Mouse (Mus musculus): ENCODE results near the gene Pdxdc1. TPM values are rescaled to one million over a fixed set of nuclear protein-coding genes. Genes with fewer than 3 reads are reported as not detected.
A peak's percentile ranks its signal among the peaks of the same experiment; 100 is the strongest.

The Pdxdc1 gene
- polyA plus RNA-seq, 1 experiment from 2014 or later: 102 TPM

DNA sequence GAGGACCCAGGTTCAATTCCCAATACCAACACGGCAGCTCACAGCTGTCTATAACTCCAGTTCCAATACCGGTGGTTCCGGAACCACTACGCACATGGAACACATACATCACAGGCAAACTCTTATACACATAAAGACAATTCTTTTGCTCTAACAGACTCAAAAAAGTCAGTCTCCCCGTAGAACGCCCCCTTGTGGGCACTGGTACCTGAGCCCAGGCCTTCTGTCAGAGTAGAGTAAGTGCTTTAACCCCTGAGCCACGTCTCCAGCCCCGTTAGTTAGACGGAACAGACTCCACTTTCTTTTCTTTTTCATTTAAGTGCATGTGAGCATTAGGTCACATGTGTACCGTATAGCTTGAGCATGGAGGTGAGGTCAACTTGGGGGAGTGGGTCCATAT lies 72.5 kb downstream of the Pdxdc1 start:
- peaks cover 24% of the 10 kb centered on the region for H3K36me3 ChIP-seq (ENCODE audit: control insufficient read depth, insufficient read depth, low read length)
- no peak overlapping the region for H3K9ac ChIP-seq (ENCODE audit: low read depth, low read length)
- ATAC-seq: no peak
- no peaks in the 10 kb centered on the region for H3K9me3 ChIP-seq (ENCODE audit: control insufficient read depth, low read length)
- no peak overlapping the region for H3K4me3 ChIP-seq (ENCODE audit: low read length)
- WGBS: 91% methylated on average over 10 of the region's 10 CpGs
- H3K4me2 ChIP-seq (ENCODE audit: low read depth, low read length): no peak overlapping the region
- 0 out of 2 replicates have a peak, but pooled peaks cover 2% of the 10 kb centered on the region for H3K4me1 ChIP-seq (ENCODE audit: control insufficient read depth, insufficient read depth, low read length)
- H3K27ac ChIP-seq (ENCODE audit: low read length): no peak overlapping the region
- no peaks in the 10 kb centered on the region for H3K27me3 ChIP-seq (replicated peaks; ENCODE audit: control insufficient read depth, insufficient read depth, low read length)

DNA sequence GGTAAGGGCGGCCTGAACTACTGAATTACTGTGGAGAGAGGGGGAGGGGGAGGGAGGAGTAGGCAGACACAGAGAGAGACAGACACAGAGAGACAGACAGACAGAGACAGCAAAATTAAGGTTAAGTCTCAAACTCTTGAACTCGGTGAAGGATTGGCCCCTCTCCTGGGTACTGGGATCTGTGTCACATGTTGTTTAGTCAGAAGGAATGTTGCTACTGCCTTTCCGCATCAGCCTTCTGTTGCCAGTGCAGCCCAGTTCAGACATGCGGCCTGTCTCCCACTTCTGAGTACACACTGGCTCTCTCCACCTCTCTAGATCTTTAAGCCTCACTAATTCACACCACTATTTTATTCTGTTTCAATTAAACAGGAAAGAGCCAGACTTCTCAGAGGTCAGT lies 76.4 kb downstream of the Pdxdc1 start:
- H3K9ac ChIP-seq (ENCODE audit: low read depth, low read length): no peak overlapping the region
- 87% methylated on average over 4 of the region's 4 CpGs for WGBS
- H3K36me3 ChIP-seq (ENCODE audit: control insufficient read depth, insufficient read depth, low read length): peaks cover 12% of the 10 kb centered on the region
- H3K9me3 ChIP-seq (ENCODE audit: control insufficient read depth, low read length): no peaks in the 10 kb centered on the region
- H3K4me3 ChIP-seq (ENCODE audit: low read length): no peak overlapping the region
- H3K27ac ChIP-seq (ENCODE audit: low read length): no peak overlapping the region
- peaks cover 3% of the 10 kb centered on the region; the same call in 1 of the 2 replicates for H3K4me1 ChIP-seq (ENCODE audit: control insufficient read depth, insufficient read depth, low read length)
- ATAC-seq: no peak
- no peak overlapping the region for H3K4me2 ChIP-seq (ENCODE audit: low read depth, low read length)
- no peaks in the 10 kb centered on the region for H3K27me3 ChIP-seq (replicated peaks; ENCODE audit: control insufficient read depth, insufficient read depth, low read length)

DNA sequence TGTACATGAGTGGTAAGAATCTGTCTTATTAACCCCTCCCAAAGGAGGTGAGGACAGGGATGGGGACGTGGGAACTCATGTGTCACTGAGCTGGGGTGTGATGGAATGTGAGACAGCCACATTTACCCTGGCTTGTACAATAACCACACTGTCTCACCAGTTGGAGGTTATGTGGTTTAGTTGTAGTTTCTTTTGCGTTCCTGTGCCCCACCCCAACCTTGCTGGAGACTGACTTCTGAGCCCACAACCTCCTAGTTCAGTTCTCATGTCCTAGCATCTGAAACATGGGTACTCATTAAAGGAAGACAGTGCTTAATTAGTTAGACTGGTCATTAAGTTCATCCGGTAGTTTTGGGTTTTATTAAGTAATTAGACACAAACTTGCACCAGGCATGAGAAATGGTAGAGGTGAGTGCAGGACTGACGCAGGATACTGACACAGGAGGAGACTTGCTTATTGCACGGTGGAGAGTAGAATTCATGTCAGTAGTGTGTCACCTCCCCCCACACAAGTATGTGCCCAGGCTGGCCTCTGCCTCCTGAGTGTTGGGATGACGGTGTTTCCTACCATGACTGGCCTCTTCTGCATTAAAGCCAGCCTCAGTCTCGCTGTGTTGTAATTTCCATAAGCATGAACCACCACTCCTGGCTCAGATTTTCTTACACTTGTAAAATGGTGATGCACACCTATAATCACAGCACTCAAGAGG lies 77.0 kb downstream of the Pdxdc1 start:
- Histone ChIP-seq H3K9ac (ENCODE audit: low read depth, low read length) (no peak overlapping the region), H3K27ac (ENCODE audit: low read length) (no peak overlapping the region), H3K4me2 (ENCODE audit: low read depth, low read length) (no peak overlapping the region), H3K9me3 (ENCODE audit: control insufficient read depth, low read length) (no peaks in the 10 kb centered on the region), H3K36me3 (ENCODE audit: control insufficient read depth, insufficient read depth, low read length) (peaks cover 12% of the 10 kb centered on the region), H3K4me1 (ENCODE audit: control insufficient read depth, insufficient read depth, low read length) (peaks cover 3% of the 10 kb centered on the region; the same call in 1 of the 2 replicates), H3K4me3 (ENCODE audit: low read length) (no peak overlapping the region), H3K27me3 (replicated peaks; ENCODE audit: control insufficient read depth, insufficient read depth, low read length) (no peaks in the 10 kb centered on the region)
- WGBS: 75% methylated on average over 7 of the region's 7 CpGs
- no peak for ATAC-seq

DNA sequence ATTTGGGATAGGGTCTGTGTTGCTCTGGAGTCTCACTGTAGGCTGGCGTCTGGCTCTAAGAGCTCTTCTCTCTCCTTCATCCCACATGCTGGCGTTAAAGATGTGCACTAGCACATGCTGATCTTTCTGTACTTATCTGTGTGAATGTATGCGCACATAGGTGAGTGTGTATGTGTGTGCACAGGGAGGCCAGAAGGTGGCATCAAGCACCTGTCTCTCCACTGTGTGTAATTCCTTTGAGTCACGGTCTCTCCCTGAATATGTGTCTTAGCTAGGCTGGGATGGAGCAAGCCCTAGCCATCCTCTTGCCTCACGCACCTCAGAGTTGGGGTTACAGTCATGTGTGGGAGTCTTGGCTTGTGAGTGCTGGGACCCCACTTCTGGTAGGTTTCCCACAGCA lies 82.2 kb downstream of the Pdxdc1 start:
- Histone ChIP-seq H3K9me3 (ENCODE audit: control insufficient read depth, low read length) (no peaks in the 10 kb centered on the region), H3K4me2 (ENCODE audit: low read depth, low read length) (no peak overlapping the region), H3K4me1 (ENCODE audit: control insufficient read depth, insufficient read depth, low read length) (peaks cover 13% of the 10 kb centered on the region), H3K27ac (ENCODE audit: low read length) (no peak overlapping the region), H3K27me3 (replicated peaks; ENCODE audit: control insufficient read depth, insufficient read depth, low read length) (no peaks in the 10 kb centered on the region), H3K9ac (ENCODE audit: low read depth, low read length) (no peak overlapping the region), H3K4me3 (ENCODE audit: low read length) (peak overlapping the region; percentile 84; the same call in 1 of the 2 replicates), H3K36me3 (ENCODE audit: control insufficient read depth, insufficient read depth, low read length) (no peaks in the 10 kb centered on the region)
- ATAC-seq: no peak
- WGBS: 94% methylated on average over 5 of the region's 5 CpGs

DNA sequence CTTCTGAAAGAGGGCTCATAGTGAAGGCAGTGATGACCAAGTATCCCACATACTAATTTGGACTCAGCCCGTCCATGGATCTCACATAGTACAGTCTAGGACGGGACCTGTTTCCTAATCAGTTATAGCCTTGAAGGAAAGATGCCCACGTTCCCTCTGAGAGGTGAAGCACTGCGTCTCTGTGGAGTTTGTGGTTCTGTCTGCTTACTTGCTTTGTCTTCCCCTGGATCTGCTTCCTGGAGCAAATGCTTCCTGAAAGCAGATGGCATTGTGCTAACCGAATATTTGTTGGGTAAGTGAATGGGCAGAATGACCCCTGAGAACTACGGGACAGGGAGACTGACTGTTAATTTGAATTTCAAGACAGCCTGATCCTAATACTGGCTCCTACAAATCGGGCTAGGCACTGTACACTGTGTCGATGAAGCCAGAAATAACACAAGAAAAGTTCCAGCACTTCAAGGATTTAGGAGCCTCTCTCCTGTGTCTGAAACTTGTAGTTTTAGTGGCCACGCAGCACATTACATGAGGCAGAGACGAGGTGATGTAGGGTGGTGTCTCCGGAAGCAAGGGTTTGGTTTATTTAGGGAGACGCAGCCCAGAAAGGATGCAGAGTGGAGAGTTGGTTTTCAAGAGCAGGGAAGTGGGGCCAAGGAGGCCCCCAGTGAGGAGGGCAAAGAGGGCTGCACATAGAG lies 83.0 kb downstream of the Pdxdc1 start:
- WGBS: 24% methylated on average over 12 of the region's 12 CpGs
- Histone ChIP-seq H3K9ac (ENCODE audit: low read depth, low read length) (peak overlapping the region; percentile 83), H3K4me2 (ENCODE audit: low read depth, low read length) (peak overlapping the region; percentile 81), H3K4me1 (ENCODE audit: control insufficient read depth, insufficient read depth, low read length) (peaks cover 10% of the 10 kb centered on the region), H3K27ac (ENCODE audit: low read length) (peak overlapping the region; percentile 94), H3K4me3 (ENCODE audit: low read length) (peak overlapping the region; percentile 84), H3K36me3 (ENCODE audit: control insufficient read depth, insufficient read depth, low read length) (no peaks in the 10 kb centered on the region), H3K9me3 (ENCODE audit: control insufficient read depth, low read length) (no peaks in the 10 kb centered on the region), H3K27me3 (replicated peaks; ENCODE audit: control insufficient read depth, insufficient read depth, low read length) (no peaks in the 10 kb centered on the region)
- ATAC-seq: no peak

DNA sequence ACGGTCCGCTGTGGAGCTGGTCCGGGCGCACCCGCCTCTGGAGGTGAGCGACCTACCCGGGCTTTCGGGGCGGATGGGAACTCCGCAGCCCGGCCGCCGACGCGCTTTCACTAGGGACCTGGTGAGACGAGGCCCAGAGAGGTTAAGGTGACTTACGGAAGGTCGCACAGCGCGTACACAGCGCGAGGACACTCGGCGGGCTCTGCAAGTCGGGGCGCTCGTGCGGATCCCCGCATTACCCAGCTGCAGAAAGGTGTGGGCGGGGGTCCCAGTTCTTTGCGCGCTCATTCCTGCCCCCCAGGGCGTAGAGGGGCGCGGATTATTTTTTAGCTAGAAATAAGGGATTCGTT lies 83.6 kb downstream of the Pdxdc1 start:
- H3K4me1 ChIP-seq (ENCODE audit: control insufficient read depth, insufficient read depth, low read length): peaks cover 10% of the 10 kb centered on the region
- peak overlapping the region; percentile 83 for H3K9ac ChIP-seq (ENCODE audit: low read depth, low read length)
- H3K4me2 ChIP-seq (ENCODE audit: low read depth, low read length): peak overlapping the region; percentile 81
- under 1% methylated on average over 36 of the region's 36 CpGs for WGBS
- peak; percentile 74 for ATAC-seq
- H3K27me3 ChIP-seq (replicated peaks; ENCODE audit: control insufficient read depth, insufficient read depth, low read length): no peaks in the 10 kb centered on the region
- no peaks in the 10 kb centered on the region for H3K36me3 ChIP-seq (ENCODE audit: control insufficient read depth, insufficient read depth, low read length)
- H3K4me3 ChIP-seq (ENCODE audit: low read length): peak overlapping the region; percentile 84
- H3K27ac ChIP-seq (ENCODE audit: low read length): peak overlapping the region; percentile 94
- H3K9me3 ChIP-seq (ENCODE audit: control insufficient read depth, low read length): no peaks in the 10 kb centered on the region

DNA sequence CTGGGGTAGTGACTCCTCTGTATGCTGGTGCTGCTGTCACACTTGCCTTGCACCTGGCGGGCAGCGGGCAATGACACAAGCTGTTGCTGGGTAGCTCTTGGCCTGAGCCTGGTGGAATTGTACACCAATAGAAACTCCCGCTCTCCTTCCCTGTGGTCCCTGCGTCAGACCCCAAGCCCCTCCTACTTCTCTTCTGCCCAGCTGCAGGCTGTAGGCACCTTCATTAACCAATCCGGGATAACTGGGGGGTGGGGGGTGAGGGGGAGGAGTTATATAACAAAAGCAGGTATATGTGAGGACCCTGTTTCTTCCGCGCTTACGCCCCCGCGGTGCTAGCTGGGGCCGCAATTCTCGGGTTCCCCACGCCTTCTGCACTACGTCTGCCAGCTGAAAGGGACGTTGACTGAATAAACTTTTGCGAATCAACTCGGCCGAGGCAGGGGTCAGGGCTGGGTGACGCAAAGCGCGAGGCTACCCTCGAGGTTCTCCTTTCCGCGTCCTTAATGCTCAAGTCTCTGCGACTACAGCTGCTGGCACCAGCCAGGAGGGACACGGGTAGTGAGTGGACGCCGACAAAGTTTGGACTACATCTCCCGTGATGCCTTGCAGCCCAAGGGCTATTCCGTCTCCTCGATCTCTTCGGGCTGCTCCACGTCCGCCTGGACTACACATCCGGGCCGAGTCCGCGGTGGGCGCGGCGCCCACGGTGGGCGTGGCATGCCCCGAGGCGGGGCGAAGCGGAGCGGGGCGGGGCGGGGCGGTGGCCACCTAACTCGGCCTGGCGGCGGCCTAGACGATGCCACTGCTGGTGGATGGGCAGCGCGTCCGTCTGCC lies 84.2 kb downstream of the Pdxdc1 start, which contains the start of gene Ntan1:
TSS of gene Ntan1 (plus strand) at position 286 of the 834 bp plus-strand sequence.
- H3K36me3 ChIP-seq (ENCODE audit: control insufficient read depth, insufficient read depth, low read length): no peaks in the 10 kb centered on the region
- peak within 1 kb of the TSS; percentile 83 for H3K9ac ChIP-seq (ENCODE audit: low read depth, low read length)
- no peaks in the 10 kb centered on the region for H3K27me3 ChIP-seq (replicated peaks; ENCODE audit: control insufficient read depth, insufficient read depth, low read length)
- peak within 1 kb of the TSS; percentile 84 for H3K4me3 ChIP-seq (ENCODE audit: low read length)
- H3K27ac ChIP-seq (ENCODE audit: low read length): peak within 1 kb of the TSS; percentile 94
- under 1% methylated on average over 58 of the region's 58 CpGs for WGBS
- no peaks in the 10 kb centered on the region for H3K9me3 ChIP-seq (ENCODE audit: control insufficient read depth, low read length)
- H3K4me2 ChIP-seq (ENCODE audit: low read depth, low read length): peak within 1 kb of the TSS; percentile 81
- H3K4me1 ChIP-seq (ENCODE audit: control insufficient read depth, insufficient read depth, low read length): peaks cover 10% of the 10 kb centered on the region
- peak; percentile 97 for ATAC-seq

DNA sequence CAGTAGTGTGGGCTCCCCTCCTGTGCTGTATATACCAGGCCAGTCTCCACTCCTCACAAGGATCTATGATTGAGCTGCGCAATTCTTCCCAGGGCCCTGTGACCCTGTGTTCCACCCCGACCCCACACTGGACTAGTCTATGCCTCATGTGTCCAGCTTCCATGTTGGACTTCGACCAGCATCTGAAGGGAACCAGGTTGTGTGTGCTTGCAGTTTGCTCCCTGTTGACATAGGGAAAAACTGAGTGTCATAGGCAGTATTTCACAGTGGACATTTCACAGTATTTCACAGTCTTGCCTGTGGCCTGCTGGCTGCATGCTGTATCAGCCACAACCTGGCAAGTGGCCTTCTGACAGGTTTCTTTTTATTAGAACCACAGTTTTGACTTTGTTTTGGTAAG lies 89.7 kb downstream of the Pdxdc1 start:
- Histone ChIP-seq H3K4me2 (ENCODE audit: low read depth, low read length) (no peak overlapping the region), H3K27ac (ENCODE audit: low read length) (no peak overlapping the region), H3K9me3 (ENCODE audit: control insufficient read depth, low read length) (no peaks in the 10 kb centered on the region), H3K4me1 (ENCODE audit: control insufficient read depth, insufficient read depth, low read length) (peaks cover 3% of the 10 kb centered on the region; the same call in 1 of the 2 replicates), H3K9ac (ENCODE audit: low read depth, low read length) (no peak overlapping the region), H3K4me3 (ENCODE audit: low read length) (no peak overlapping the region), H3K36me3 (ENCODE audit: control insufficient read depth, insufficient read depth, low read length) (peaks cover 21% of the 10 kb centered on the region; the same call in 1 of the 2 replicates), H3K27me3 (replicated peaks; ENCODE audit: control insufficient read depth, insufficient read depth, low read length) (no peaks in the 10 kb centered on the region)
- ATAC-seq: no peak
- WGBS: 96% methylated on average over 3 of the region's 3 CpGs

DNA sequence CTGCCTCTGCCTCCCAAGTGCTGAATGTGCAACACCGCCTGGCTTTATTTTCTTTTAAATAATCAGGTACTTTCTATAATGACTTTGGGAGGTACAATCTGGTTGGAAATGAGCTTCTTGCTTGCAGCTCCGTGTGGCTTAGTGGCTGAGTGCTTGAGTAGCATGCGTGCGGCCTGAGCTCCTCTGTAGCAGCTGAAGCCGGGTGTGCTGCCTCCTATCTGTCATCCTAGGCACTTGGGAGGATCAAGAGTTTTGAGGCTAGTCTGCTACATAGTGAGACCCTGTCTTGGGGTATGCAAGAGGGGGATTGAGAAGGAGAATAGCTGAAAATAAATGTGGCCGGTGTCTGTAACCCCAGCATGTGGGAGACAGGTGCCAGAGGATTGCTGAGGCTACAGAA lies 90.8 kb downstream of the Pdxdc1 start:
- H3K27me3 ChIP-seq (replicated peaks; ENCODE audit: control insufficient read depth, insufficient read depth, low read length): no peaks in the 10 kb centered on the region
- no peaks in the 10 kb centered on the region for H3K4me1 ChIP-seq (ENCODE audit: control insufficient read depth, insufficient read depth, low read length)
- H3K27ac ChIP-seq (ENCODE audit: low read length): no peak overlapping the region
- ATAC-seq: no peak
- H3K36me3 ChIP-seq (ENCODE audit: control insufficient read depth, insufficient read depth, low read length): peaks cover 22% of the 10 kb centered on the region
- no peaks in the 10 kb centered on the region for H3K9me3 ChIP-seq (ENCODE audit: control insufficient read depth, low read length)
- H3K4me2 ChIP-seq (ENCODE audit: low read depth, low read length): no peak overlapping the region
- H3K9ac ChIP-seq (ENCODE audit: low read depth, low read length): no peak overlapping the region
- WGBS: 97% methylated on average over 6 of the region's 6 CpGs
- no peak overlapping the region for H3K4me3 ChIP-seq (ENCODE audit: low read length)

All from intestine, embryonic 16.5 days (tissue).